27 mouse cellular contexts compared by ENCODE assay signal in the genomic region with DNA sequence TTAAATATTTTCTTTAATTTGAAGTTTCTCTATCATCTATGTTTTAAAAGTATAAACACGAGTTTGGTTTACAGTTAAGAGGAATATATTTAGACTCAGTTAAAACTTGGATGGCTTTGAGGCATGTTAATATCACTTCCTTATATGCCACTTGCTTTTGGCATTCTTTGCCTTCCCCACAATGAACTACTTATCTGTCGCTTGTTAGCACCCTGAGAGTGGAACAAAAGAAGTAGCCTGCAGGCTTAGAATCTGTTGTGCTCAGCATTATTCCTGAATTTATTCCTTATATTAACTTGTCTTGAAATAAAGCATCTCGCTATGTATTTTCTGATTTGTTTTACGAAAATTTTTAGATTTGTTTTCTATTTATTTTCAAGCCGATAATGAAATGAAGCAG.
DNase-seq lines count a peak whose midpoint lies in the region; ATAC-seq and TF ChIP-seq lines count a peak whose summit lies in the region.
"Had no signal": no experiment of that assay in that cellular context is flagged by ENCODE, and none has a peak within 500 bp of the region (broad histone marks: within the 10 kb centered on the region; RNA-seq: fewer than 3 reads in every experiment).

No protein-coding gene starts in this region.

- no peak for TF ChIP-seq EP300 in heart, adult 2 months (IDR thresholded peaks at IDR 0.05; ENCODE audit: insufficient read depth, low read depth, low read length)

- H3K79me2 ChIP-seq in heart, adult 2 months (replicated peaks; ENCODE audit: control insufficient read depth, insufficient read depth, low read length): no peaks in the 10 kb centered on the region

- no peaks in the 10 kb centered on the region for H3K36me3 ChIP-seq in forebrain, embryonic 13.5 days (ENCODE audit: poor library complexity, severe bottlenecking)
- no peaks in the 10 kb centered on the region for H3K36me3 ChIP-seq in forebrain, embryonic 11.5 days (ENCODE audit: control insufficient read depth, insufficient read depth, low read length)
- H3K36me3 ChIP-seq in heart, embryonic 14.5 days (ENCODE audit: control insufficient read depth, insufficient read depth, low read length): no peaks in the 10 kb centered on the region
- no peaks in the 10 kb centered on the region for H3K36me3 ChIP-seq in heart, adult 2 months (ENCODE audit: control insufficient read depth, insufficient read depth, low read length)
- H3K36me3 ChIP-seq in hindbrain, postnatal 0 days (ENCODE audit: insufficient read depth, low read length): no peaks in the 10 kb centered on the region
- H3K36me3 ChIP-seq in hindbrain, embryonic 16.5 days (ENCODE audit: control insufficient read depth, insufficient read depth, low read length): no peaks in the 10 kb centered on the region
- H3K36me3 ChIP-seq: embryonic facial prominence, embryonic 13.5 days; limb, embryonic 15.5 days; neural tube, embryonic 15.5 days had no signal

- intact Hi-C loops in heart, adult 2 months (cut with DNase I): no loop called here

- H3K27ac ChIP-seq in forebrain, embryonic 13.5 days: peak overlapping the region; percentile 38; the same call in 1 of the 2 replicates
- H3K27ac ChIP-seq in forebrain, embryonic 11.5 days (ENCODE audit: low read depth, low read length): no peak overlapping the region; the same call in 1 of the 2 replicates
- peak overlapping the region in 1 of 2 experiments; percentile 60; a peak in 3 of 4 replicates for H3K27ac ChIP-seq in heart, embryonic 14.5 days (replicated peaks in 1 of 2; ENCODE audit: control insufficient read depth in 1 of 2, insufficient read depth in 1 of 2, low read depth in 2 of 2, low read length in 2 of 2)
- no peak overlapping the region for H3K27ac ChIP-seq in heart, adult 2 months
- no peak overlapping the region for H3K27ac ChIP-seq in hindbrain, postnatal 0 days
- no peak overlapping the region for H3K27ac ChIP-seq in hindbrain, embryonic 16.5 days (ENCODE audit: low read depth, low read length)
- H3K27ac ChIP-seq: embryonic facial prominence, embryonic 13.5 days; gastrocnemius, adult 2 months; left cerebral cortex, adult 2 months; limb, embryonic 15.5 days; liver, embryonic 14.5 days had no signal

- no peak overlapping the region for H3K9ac ChIP-seq in forebrain, embryonic 13.5 days
- H3K9ac ChIP-seq in forebrain, embryonic 11.5 days (ENCODE audit: low read length): no peak overlapping the region
- peak overlapping the region; percentile 49; the same call in 1 of the 2 replicates for H3K9ac ChIP-seq in heart, embryonic 14.5 days (ENCODE audit: low read length)
- no peak overlapping the region for H3K9ac ChIP-seq in heart, adult 2 months (ENCODE audit: low read depth, low read length)
- no peak overlapping the region for H3K9ac ChIP-seq in hindbrain, postnatal 0 days (replicated peaks; ENCODE audit: low read length)
- H3K9ac ChIP-seq in hindbrain, embryonic 16.5 days (ENCODE audit: low read depth, low read length): no peak overlapping the region
- H3K9ac ChIP-seq: embryonic facial prominence, embryonic 13.5 days; limb, embryonic 15.5 days; liver, embryonic 14.5 days; lung, embryonic 14.5 days; neural tube, embryonic 15.5 days had no signal

- TF ChIP-seq POLR2A in heart, adult 2 months (IDR thresholded peaks at IDR 0.05; ENCODE audit: insufficient read depth, low read depth, low read length): no peak

- WGBS in forebrain, embryonic 13.5 days: 43% methylated on average over 5 of the region's 5 CpGs
- WGBS in forebrain, embryonic 11.5 days: 55% methylated on average over 5 of the region's 5 CpGs
- 47% methylated on average over 5 of the region's 5 CpGs for WGBS in heart, embryonic 14.5 days
- WGBS in heart, adult 2 months: 60% methylated on average over 5 of the region's 5 CpGs
- 51% methylated on average over 5 of the region's 5 CpGs for WGBS in hindbrain, postnatal 0 days
- 58% methylated on average over 5 of the region's 5 CpGs for whole genome bisulfite sequencing in hindbrain, embryonic 16.5 days

- H3K4me2 ChIP-seq in forebrain, embryonic 13.5 days: no peak overlapping the region
- H3K4me2 ChIP-seq in forebrain, embryonic 11.5 days (ENCODE audit: low read depth, low read length, severe bottlenecking): no peak overlapping the region
- peak overlapping the region; percentile 28 for H3K4me2 ChIP-seq in heart, embryonic 14.5 days (ENCODE audit: low read length)
- H3K4me2 ChIP-seq in hindbrain, postnatal 0 days (ENCODE audit: low read depth, low read length): no peak overlapping the region
- no peak overlapping the region for H3K4me2 ChIP-seq in hindbrain, embryonic 16.5 days (ENCODE audit: low read length)
- H3K4me2 ChIP-seq: embryonic facial prominence, embryonic 13.5 days; limb, embryonic 15.5 days; lung, embryonic 14.5 days; neural tube, embryonic 15.5 days had no signal

- no peaks in the 10 kb centered on the region for H3K27me3 ChIP-seq in forebrain, embryonic 13.5 days
- no peaks in the 10 kb centered on the region for H3K27me3 ChIP-seq in forebrain, embryonic 11.5 days (ENCODE audit: control insufficient read depth, insufficient read depth, low read length)
- H3K27me3 ChIP-seq in heart, embryonic 14.5 days (ENCODE audit: control insufficient read depth, insufficient read depth, low read length): no peaks in the 10 kb centered on the region
- H3K27me3 ChIP-seq in heart, adult 2 months (ENCODE audit: control insufficient read depth, insufficient read depth, low read length): no peaks in the 10 kb centered on the region
- H3K27me3 ChIP-seq in hindbrain, postnatal 0 days (ENCODE audit: insufficient read depth, low read length): no peaks in the 10 kb centered on the region
- H3K27me3 ChIP-seq in hindbrain, embryonic 16.5 days (replicated peaks; ENCODE audit: control insufficient read depth, insufficient read depth, low read length): no peaks in the 10 kb centered on the region
- H3K27me3 ChIP-seq: embryonic facial prominence, embryonic 13.5 days; limb, embryonic 15.5 days; neural tube, embryonic 15.5 days had no signal

- TF ChIP-seq CTCF in heart, adult 2 months (IDR thresholded peaks at IDR 0.05): no peak
- no peak for TF ChIP-seq CTCF in hindbrain, postnatal 0 days (IDR thresholded peaks at IDR 0.05; ENCODE audit: low read depth)

- no peak overlapping the region for H3K4me3 ChIP-seq in forebrain, embryonic 13.5 days
- H3K4me3 ChIP-seq in forebrain, embryonic 11.5 days (ENCODE audit: low read depth, low read length): no peak overlapping the region
- H3K4me3 ChIP-seq in heart, embryonic 14.5 days (ENCODE audit: control insufficient read depth in 1 of 2, insufficient read depth in 1 of 2, low read depth in 1 of 2, low read length in 2 of 2): no peak overlapping the region
- H3K4me3 ChIP-seq in heart, adult 2 months: no peak overlapping the region
- no peak overlapping the region for H3K4me3 ChIP-seq in hindbrain, postnatal 0 days (ENCODE audit: low read length)
- H3K4me3 ChIP-seq in hindbrain, embryonic 16.5 days (ENCODE audit: low read length): no peak overlapping the region
- H3K4me3 ChIP-seq: embryonic facial prominence, embryonic 13.5 days; erythroblast, embryonic 14.5 days; gastrocnemius, adult 2 months; left cerebral cortex, adult 2 months; limb, embryonic 15.5 days; neural tube, embryonic 15.5 days had no signal

- H3K4me1 ChIP-seq in forebrain, embryonic 13.5 days: peaks cover 17% of the 10 kb centered on the region
- 0 out of 2 replicates have a peak, but pooled peaks cover 2% of the 10 kb centered on the region for H3K4me1 ChIP-seq in forebrain, embryonic 11.5 days (replicated peaks; ENCODE audit: control insufficient read depth, insufficient read depth, low read length)
- peaks cover 7 to 10% of the 10 kb centered on the region in 2 experiments for H3K4me1 ChIP-seq in heart, embryonic 14.5 days (ENCODE audit: control insufficient read depth in 2 of 2, insufficient read depth in 2 of 2, low read length in 2 of 2)
- H3K4me1 ChIP-seq in heart, adult 2 months (ENCODE audit: control insufficient read depth, insufficient read depth, low read length): no peaks in the 10 kb centered on the region
- H3K4me1 ChIP-seq in hindbrain, postnatal 0 days (ENCODE audit: insufficient read depth, low read length): no peaks in the 10 kb centered on the region
- H3K4me1 ChIP-seq in hindbrain, embryonic 16.5 days (ENCODE audit: control insufficient read depth, insufficient read depth, low read depth, low read length): no peaks in the 10 kb centered on the region
- H3K4me1 ChIP-seq: embryonic facial prominence, embryonic 13.5 days; limb, embryonic 15.5 days had no signal

- 0 out of 2 replicates have a peak, but pooled peaks cover 2% of the 10 kb centered on the region for H3K9me3 ChIP-seq in forebrain, embryonic 13.5 days (replicated peaks)
- no peaks in the 10 kb centered on the region for H3K9me3 ChIP-seq in forebrain, embryonic 11.5 days (ENCODE audit: control insufficient read depth, low read length)
- H3K9me3 ChIP-seq in heart, embryonic 14.5 days (ENCODE audit: control insufficient read depth, low read length): no peaks in the 10 kb centered on the region; the same call in 1 of the 2 replicates
- H3K9me3 ChIP-seq in hindbrain, postnatal 0 days (ENCODE audit: low read length): no peaks in the 10 kb centered on the region; the same call in 1 of the 2 replicates
- no peaks in the 10 kb centered on the region for H3K9me3 ChIP-seq in hindbrain, embryonic 16.5 days (ENCODE audit: control insufficient read depth, low read length)
- H3K9me3 ChIP-seq: embryonic facial prominence, embryonic 13.5 days; limb, embryonic 15.5 days; neural tube, embryonic 15.5 days had no signal

- no peak for ATAC-seq in forebrain, embryonic 13.5 days
- ATAC-seq in forebrain, embryonic 11.5 days (replicated peaks; ENCODE audit: low FRiP score): no peak
- ATAC-seq in heart, embryonic 14.5 days (ENCODE audit: insufficient number of reproducible peaks, insufficient read depth, low FRiP score, low read depth): no peak
- ATAC-seq in hindbrain, postnatal 0 days: no peak
- no peak for ATAC-seq in hindbrain, embryonic 16.5 days
- ATAC-seq: inflammation-experienced regulatory T-cells, adult 6 months had no signal

- DNase-seq in forebrain, embryonic 11.5 days (ENCODE audit: low spot score): no peak
- no peak for DNase-seq in heart, adult 2 months
- DNase-seq in hindbrain, postnatal 0 days (ENCODE audit: low spot score): peak; percentile 8
- peak; percentile 35 for DNase-seq in Muller cell, postnatal 12 days (ENCODE audit: inconsistent ontology term)
- no peak for DNase-seq in right cerebral cortex, postnatal 4 days
- DNase-seq: adrenal gland, postnatal 10 days; cerebellum, adult 8-10 months; cerebellum, postnatal 36 days; embryo, embryonic 11 days; gastrocnemius, adult 2 months; heart, postnatal 36 days; kidney, adult 18-20 months; kidney, postnatal 4 days; left cerebral cortex, postnatal 4 days; lung, embryonic 14.5 days; right cerebral cortex, postnatal 14 days; spleen, adult 18-20 months had no signal

Comparison
In these comparisons a context has a peak if more than half of its experiments do, and no peak if none do; other contexts are left out.
1. DNase-seq: peak in hindbrain, postnatal 0 days (single experiment) and Muller cell, postnatal 12 days (single experiment); none in forebrain, embryonic 11.5 days (single experiment), heart, adult 2 months (0 of 2) and right cerebral cortex, postnatal 4 days (single experiment).